Mouse (Mus musculus) midbrain, embryonic 15.5 days (tissue): ENCODE data around the gene 5031439G07Rik. TPM values are rescaled to one million over a fixed set of nuclear protein-coding genes. Genes with fewer than 3 reads are reported as not detected.

Source experiments
- ATAC-seq: fragments of 200-750 bp; cut with Nextera tagmentation; replicated peaks from 2 replicates; pipeline ENCODE4 v1.8.0; 2017; ENCODE audit warnings: moderate TSS enrichment
- H3K27ac ChIP-seq: fragments of 300-500 bp; sonication (generic); 2 replicates; pipeline ENCODE4 v1.5.1; 2015; ENCODE audit warnings: mild to moderate bottlenecking, inconsistent platforms
- H3K27me3 ChIP-seq: fragments of 300-500 bp; sonication (generic); replicated peaks from 2 replicates; pipeline ENCODE4 v1.6.1; 2015; ENCODE audit warnings: inconsistent platforms
- H3K36me3 ChIP-seq: fragments of 300-500 bp; sonication (generic); replicated peaks from 2 replicates; pipeline ENCODE4 v1.6.1; 2015; ENCODE audit warnings: inconsistent platforms
- H3K4me1 ChIP-seq: fragments of 300-500 bp; sonication (generic); 2 replicates; pipeline ENCODE4 v1.6.1; 2015; ENCODE audit warnings: inconsistent platforms
- H3K4me2 ChIP-seq: fragments of 300-500 bp; sonication (generic); 2 replicates; pipeline ENCODE4 v1.6.1; 2015; ENCODE audit warnings: inconsistent platforms, mild to moderate bottlenecking, moderate library complexity
- H3K4me3 ChIP-seq: fragments of 300-500 bp; sonication (generic); 2 replicates; pipeline ENCODE4 v1.5.1; 2015; ENCODE audit warnings: mild to moderate bottlenecking, inconsistent platforms
- H3K9ac ChIP-seq: fragments of 300-500 bp; sonication (generic); 2 replicates; pipeline ENCODE4 v1.6.1; 2015; ENCODE audit warnings: mild to moderate bottlenecking, inconsistent platforms
- H3K9me3 ChIP-seq: fragments of 300-500 bp; sonication (generic); 2 replicates; pipeline ENCODE4 v1.6.1; 2016; ENCODE audit warnings: inconsistent platforms
- WGBS: fragments of 180-500 bp; shearing (Covaris S2); methylation state at CpG from one replicate; pipeline ENCODE4 v1.1.7; 2015; ENCODE audit warnings: mixed read lengths; 5-methylcytosine and 5-hydroxymethylcytosine counted together
- polyA plus RNA-seq: library from polyadenylated mRNA; unstranded; fragments of >200 nt; fragmentation: Nextera tagmentation; extraction: Ambion mirVana; gene quantifications from 2 replicates; pipeline ENCODE4 v1.2.1, GENCODE M21; 2015

Gene 5031439G07Rik
- polyA plus RNA-seq, 1 experiment from 2014 or later = 28.4 TPM

- Histone ChIP-seq H3K4me2 (no peak overlapping the region), H3K4me3 (no peak overlapping the region), H3K4me1 (no peaks in the 10 kb centered on the region), H3K9me3 (no peaks in the 10 kb centered on the region), H3K27me3 (no peaks in the 10 kb centered on the region), H3K9ac (no peak overlapping the region), H3K27ac (no peak overlapping the region), H3K36me3 (peaks cover 48% of the 10 kb centered on the region)
- ATAC-seq = no peak
- WGBS = 74% methylated on average over 12 of the region's 12 CpGs
These were observed 48.2 kb downstream of the 5031439G07Rik start for GRCm38 (mm10) chr15:84940102-84940501.

DNA sequence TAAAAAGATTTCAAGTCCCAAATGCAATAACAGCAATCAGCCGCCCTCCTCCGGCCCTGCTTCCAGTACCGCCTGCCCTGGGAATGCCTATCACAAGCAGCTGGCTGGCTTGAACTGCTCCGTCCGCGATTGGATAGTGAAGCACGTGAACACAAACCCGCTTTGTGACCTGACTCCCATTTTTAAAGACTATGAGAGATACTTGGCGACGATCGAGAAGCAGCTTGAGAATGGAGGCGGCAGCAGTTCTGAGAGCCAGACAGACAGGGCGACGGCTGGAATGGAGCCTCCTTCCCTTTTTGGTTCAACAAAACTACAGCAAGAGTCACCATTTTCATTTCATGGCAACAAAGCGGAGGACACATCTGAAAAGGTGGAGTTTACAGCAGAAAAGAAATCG is 53.5 kb downstream of the 5031439G07Rik start:
- Histone ChIP-seq H3K9me3 (no peaks in the 10 kb centered on the region), H3K4me1 (no peaks in the 10 kb centered on the region), H3K4me2 (no peak overlapping the region), H3K27ac (no peak overlapping the region), H3K4me3 (no peak overlapping the region), H3K27me3 (no peaks in the 10 kb centered on the region), H3K9ac (no peak overlapping the region), H3K36me3 (peaks cover 68% of the 10 kb centered on the region)
- 87% methylated on average over 16 of the region's 16 CpGs for WGBS
- no peak for ATAC-seq

DNA sequence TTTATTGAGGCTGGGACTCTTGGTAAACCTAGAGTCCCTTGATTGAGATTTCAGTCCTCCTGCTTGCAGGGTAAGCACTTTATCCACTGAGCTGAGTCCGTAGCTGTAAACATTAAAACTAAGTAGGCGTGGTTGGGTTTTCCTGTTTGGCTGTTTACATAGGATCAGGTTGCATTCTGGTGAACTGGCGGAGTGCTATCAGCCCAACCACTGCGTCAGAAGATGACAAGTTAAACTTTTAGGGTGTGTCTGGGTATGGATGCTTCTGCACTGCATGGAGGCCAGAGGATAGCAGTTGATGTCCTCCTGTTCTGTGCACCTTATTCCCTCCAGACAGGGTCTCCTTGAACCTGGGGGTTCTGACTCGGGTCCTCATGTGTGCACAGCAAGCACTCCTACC is 56.0 kb downstream of the 5031439G07Rik start:
- Histone ChIP-seq H3K9me3 (no peaks in the 10 kb centered on the region), H3K4me1 (no peaks in the 10 kb centered on the region), H3K4me2 (no peak overlapping the region), H3K4me3 (no peak overlapping the region), H3K9ac (no peak overlapping the region), H3K36me3 (peaks cover 68% of the 10 kb centered on the region), H3K27me3 (no peaks in the 10 kb centered on the region), H3K27ac (no peak overlapping the region)
- ATAC-seq = no peak
- 90% methylated on average over 5 of the region's 5 CpGs for WGBS

- Histone ChIP-seq H3K4me1 (peaks cover 31% of the 10 kb centered on the region), H3K27ac (no peak overlapping the region), H3K27me3 (no peaks in the 10 kb centered on the region), H3K9ac (no peak overlapping the region), H3K4me3 (no peak overlapping the region), H3K4me2 (peak overlapping the region; percentile 86; the same call in 1 of the 2 replicates), H3K36me3 (peaks cover 19% of the 10 kb centered on the region; the same call in 1 of the 2 replicates), H3K9me3 (no peaks in the 10 kb centered on the region)
- no peak for ATAC-seq
- 48% methylated on average over 1 of the region's 1 CpGs for WGBS
These were observed 62.8 kb downstream of the 5031439G07Rik start for GRCm38 (mm10) chr15:84925495-84926018.

- peaks cover 31% of the 10 kb centered on the region for H3K4me1 ChIP-seq
- peak overlapping the region; percentile 82 for H3K4me3 ChIP-seq
- no peak overlapping the region for H3K27ac ChIP-seq
- no peaks in the 10 kb centered on the region for H3K27me3 ChIP-seq
- WGBS = 15% methylated on average over 9 of the region's 9 CpGs
- H3K4me2 ChIP-seq = peak overlapping the region; percentile 86
- peak overlapping the region; percentile 80; the same call in 1 of the 2 replicates for H3K9ac ChIP-seq
- peaks cover 17% of the 10 kb centered on the region; the same call in 1 of the 2 replicates for H3K36me3 ChIP-seq
- no peak for ATAC-seq
- no peaks in the 10 kb centered on the region for H3K9me3 ChIP-seq
These were observed 63.5 kb downstream of the 5031439G07Rik start for GRCm38 (mm10) chr15:84924781-84925315.

GRCm38 (mm10) chr15:84923508-84924181 is 64.7 kb downstream of the 5031439G07Rik start:
- Histone ChIP-seq H3K9ac (peak overlapping the region; percentile 80), H3K27ac (peak overlapping the region; percentile 95), H3K36me3 (peaks cover 7% of the 10 kb centered on the region; the same call in 1 of the 2 replicates), H3K27me3 (no peaks in the 10 kb centered on the region), H3K4me3 (peak overlapping the region; percentile 82), H3K9me3 (no peaks in the 10 kb centered on the region), H3K4me2 (peak overlapping the region; percentile 86), H3K4me1 (peaks cover 31% of the 10 kb centered on the region)
- peak; percentile 83 for ATAC-seq
- under 1% methylated on average over 54 of the region's 68 CpGs for WGBS

DNA sequence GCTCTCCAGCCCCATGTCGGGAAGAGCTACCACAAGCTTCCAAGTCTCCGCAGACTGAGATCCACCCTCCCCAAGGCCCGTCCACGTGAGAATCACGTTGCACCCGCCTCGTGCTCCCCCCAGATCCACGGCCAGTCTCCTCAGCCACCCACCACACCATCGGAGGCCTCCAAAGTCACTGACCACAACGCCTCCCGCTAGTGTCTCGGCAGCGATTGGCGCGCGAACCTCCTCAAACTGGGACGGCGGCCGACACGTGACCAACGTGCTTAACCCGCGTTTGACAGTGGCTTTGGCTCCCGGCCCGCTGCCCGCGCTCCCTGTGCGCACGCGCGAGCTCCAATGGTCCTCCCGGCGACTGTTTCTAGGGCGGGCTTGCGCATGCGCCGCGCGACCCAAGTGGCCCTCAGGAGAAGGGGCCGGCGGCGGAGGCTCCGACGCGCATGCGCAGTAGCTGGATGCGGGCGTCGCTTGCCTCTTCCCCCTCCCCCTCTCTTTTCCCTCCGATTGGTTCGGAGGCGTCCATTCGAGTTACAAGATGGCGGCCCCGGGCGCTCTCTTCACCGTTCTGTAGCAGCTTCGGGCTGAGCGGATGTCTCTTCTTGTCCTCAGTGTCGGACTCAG is 65.4 kb downstream of the 5031439G07Rik start, which contains the start of gene Nup50:
Gene Nup50 (plus strand): TSS at position 528 of the 624 bp plus-strand sequence.
- Histone ChIP-seq H3K4me1 (peaks cover 31% of the 10 kb centered on the region), H3K4me3 (peak within 1 kb of the TSS; percentile 82), H3K27me3 (no peaks in the 10 kb centered on the region), H3K9me3 (no peaks in the 10 kb centered on the region), H3K4me2 (peak within 1 kb of the TSS; percentile 97), H3K27ac (peak within 1 kb of the TSS; percentile 95), H3K9ac (peak within 1 kb of the TSS; percentile 80), H3K36me3 (peaks cover 5% of the 10 kb centered on the region; the same call in 1 of the 2 replicates)
- peak; percentile 91 for ATAC-seq
- under 1% methylated on average over 60 of the region's 60 CpGs for WGBS

GRCm38 (mm10) chr15:84919938-84920337 is 68.4 kb downstream of the 5031439G07Rik start, which contains the start of gene Gm29666:
TSS of gene Gm29666 (minus strand) at chr15:84920038.
- H3K36me3 ChIP-seq = no peaks in the 10 kb centered on the region
- no peaks in the 10 kb centered on the region for H3K27me3 ChIP-seq
- ATAC-seq = no peak
- WGBS = 94% methylated on average over 3 of the region's 3 CpGs
- H3K27ac ChIP-seq = no peak within 1 kb of the TSS
- peaks cover 19% of the 10 kb centered on the region for H3K4me1 ChIP-seq
- H3K9ac ChIP-seq = no peak within 1 kb of the TSS
- H3K9me3 ChIP-seq = no peaks in the 10 kb centered on the region
- no peak within 1 kb of the TSS for H3K4me2 ChIP-seq
- H3K4me3 ChIP-seq = no peak within 1 kb of the TSS

DNA sequence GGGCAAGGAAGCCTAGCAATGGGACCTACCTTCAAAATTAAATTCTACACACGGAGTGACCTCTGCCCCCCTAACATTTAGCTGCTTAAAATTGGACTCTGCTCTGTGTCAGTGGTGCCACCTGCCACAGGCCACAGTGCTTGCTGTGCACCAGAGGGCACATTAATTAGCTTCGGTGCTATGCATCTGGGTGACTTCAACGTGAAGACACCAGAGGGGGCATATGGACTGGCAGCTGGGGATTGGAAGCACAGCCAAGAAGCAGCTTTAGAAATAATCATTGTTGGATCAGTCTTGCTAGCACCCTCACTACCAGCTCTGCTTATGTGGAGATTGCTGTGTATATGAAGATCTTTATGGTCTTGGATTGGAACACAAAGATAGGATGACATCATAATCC is 75.2 kb downstream of the 5031439G07Rik start:
- no peak overlapping the region for H3K4me2 ChIP-seq
- 78% methylated on average over 3 of the region's 3 CpGs for WGBS
- H3K36me3 ChIP-seq = no peaks in the 10 kb centered on the region
- H3K27me3 ChIP-seq = no peaks in the 10 kb centered on the region
- no peaks in the 10 kb centered on the region for H3K4me1 ChIP-seq
- H3K9me3 ChIP-seq = no peaks in the 10 kb centered on the region
- H3K27ac ChIP-seq = no peak overlapping the region
- no peak overlapping the region for H3K9ac ChIP-seq
- no peak overlapping the region for H3K4me3 ChIP-seq
- no peak for ATAC-seq

- no peaks in the 10 kb centered on the region for H3K36me3 ChIP-seq
- no peak for ATAC-seq
- 25% methylated on average over 7 of the region's 7 CpGs for WGBS
These were observed 84.4 kb downstream of the 5031439G07Rik start for GRCm38 (mm10) chr15:84903843-84904385.

GRCm38 (mm10) chr15:84898077-84898476 is 90.3 kb downstream of the 5031439G07Rik start:
- ATAC-seq = no peak; the same call in 1 of the 2 replicates
- peak overlapping the region; percentile 55; the same call in 1 of the 2 replicates for H3K27ac ChIP-seq
- no peak overlapping the region for H3K9ac ChIP-seq

More at GRCm38 (mm10) chr15:84903843-84904385, 84.4 kb downstream of the 5031439G07Rik start:
- Histone ChIP-seq H3K27ac (no peak overlapping the region), H3K4me3 (no peak overlapping the region), H3K4me2 (no peak overlapping the region), H3K9me3 (no peaks in the 10 kb centered on the region), H3K4me1 (peaks cover 7% of the 10 kb centered on the region; the same call in 1 of the 2 replicates), H3K27me3 (no peaks in the 10 kb centered on the region), H3K9ac (no peak overlapping the region)

GRCm38 (mm10) chr15:84896664-84897063 is 91.7 kb downstream of the 5031439G07Rik start:
- H3K27me3 ChIP-seq = peaks cover 6% of the 10 kb centered on the region; the same call in 1 of the 2 replicates
- WGBS = 90% methylated on average over 1 of the region's 1 CpGs
- no peak for ATAC-seq

More at GRCm38 (mm10) chr15:84898077-84898476, 90.3 kb downstream of the 5031439G07Rik start:
- Histone ChIP-seq H3K4me3 (no peak overlapping the region), H3K4me2 (peak overlapping the region; percentile 24), H3K36me3 (no peaks in the 10 kb centered on the region), H3K4me1 (peaks cover 12% of the 10 kb centered on the region), H3K27me3 (peaks cover 6% of the 10 kb centered on the region; the same call in 1 of the 2 replicates), H3K9me3 (no peaks in the 10 kb centered on the region)
- 28% methylated on average over 7 of the region's 7 CpGs for WGBS

More at GRCm38 (mm10) chr15:84896664-84897063, 91.7 kb downstream of the 5031439G07Rik start:
- Histone ChIP-seq H3K36me3 (no peaks in the 10 kb centered on the region), H3K9me3 (no peaks in the 10 kb centered on the region), H3K4me1 (peaks cover 12% of the 10 kb centered on the region), H3K4me3 (no peak overlapping the region), H3K9ac (no peak overlapping the region), H3K4me2 (no peak overlapping the region), H3K27ac (no peak overlapping the region)
